Mouse (Mus musculus): ENCODE measurements around the gene Btbd35f24. TPM values are rescaled to one million over a fixed set of nuclear protein-coding genes. Genes with fewer than 3 reads are reported as not detected.
"Not testable (repeated sequence)": the region's sequence is repeated elsewhere in the genome, so short reads cannot be mapped to it uniquely, and the experiment has no call there.

The Btbd35f24 gene
- total RNA-seq (2014; rRNA removed) (not detected in 2 replicates), polyA plus RNA-seq (2012; rRNA removed) (not detected in 2 replicates)

DNA sequence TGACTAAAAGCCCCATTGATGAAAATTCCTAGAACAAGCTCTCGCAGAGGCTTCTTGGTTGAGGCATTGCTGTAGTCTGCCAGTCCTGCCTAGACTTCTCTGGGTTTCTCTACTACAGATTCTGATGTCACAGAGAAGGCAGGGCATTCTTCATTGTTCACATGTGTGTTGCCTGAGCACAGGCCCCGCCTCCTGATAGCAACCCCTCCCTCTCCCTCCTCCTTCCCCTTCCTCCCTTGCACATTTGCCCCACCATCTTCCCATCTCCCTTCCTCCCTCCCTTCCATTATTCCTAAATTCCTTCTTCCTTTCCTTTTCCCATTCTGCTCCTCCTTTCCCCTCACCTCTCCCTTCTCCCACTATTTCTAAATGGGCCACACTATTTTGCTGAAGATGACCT lies at the start of gene Btbd35f24:
Btbd35f24 (minus strand) TSS at position 101 of the 400 bp plus-strand sequence.
- DNase-seq (ENCODE audit: extremely low read depth, low read depth, low spot score); H3K36me3 ChIP-seq (ENCODE audit: control insufficient read depth, insufficient read depth, low read length); H3K4me1 ChIP-seq (ENCODE audit: control insufficient read depth, insufficient read depth, low read length); H3K79me2 ChIP-seq (ENCODE audit: control insufficient read depth, insufficient read depth, low read length); H3K4me3 ChIP-seq (ENCODE audit: insufficient read depth, low read depth, low read length); H3K9ac ChIP-seq (ENCODE audit: low read depth, low read length); H3K27me3 ChIP-seq (ENCODE audit: control insufficient read depth, insufficient read depth, low read length); H3K27ac ChIP-seq (replicated peaks; ENCODE audit: insufficient read depth, low read depth, low read length): not testable (repeated sequence)
- WGBS, result 38% methylated on average over 1 of the region's 2 CpGs

Other genes with a start within 250 kb of the Btbd35f24 start
- gene Btbd35f23, start 119.0 kb downstream of the Btbd35f24 start, total RNA-seq (2014; rRNA removed), result not detected in 2 replicates
- gene Btbd35f23, start 119.0 kb downstream of the Btbd35f24 start, polyA plus RNA-seq (2012; rRNA removed), result not detected in 2 replicates
- not detected in 2 replicates for gene Btbd35f11, start 247.9 kb upstream of the Btbd35f24 start, total RNA-seq (2014; rRNA removed)
- gene Btbd35f11, start 247.9 kb upstream of the Btbd35f24 start, polyA plus RNA-seq (2012; rRNA removed), result not detected in 2 replicates